Mouse (Mus musculus) right cerebral cortex, postnatal 36 days (tissue): ENCODE measurements around the gene Nbr1.
"Not testable (repeated sequence)": the region's sequence is repeated elsewhere in the genome, so short reads cannot be mapped to it uniquely, and the experiment has no call there.

Experiments
- DNase-seq, 2 experiments: peaks; one replicate each; pipeline ENCODE4 v3.0.0; 2022; ENCODE audit warnings: low spot score in 2 of 2, mixed read lengths in 1 of 2

Nbr1 gene

DNA sequence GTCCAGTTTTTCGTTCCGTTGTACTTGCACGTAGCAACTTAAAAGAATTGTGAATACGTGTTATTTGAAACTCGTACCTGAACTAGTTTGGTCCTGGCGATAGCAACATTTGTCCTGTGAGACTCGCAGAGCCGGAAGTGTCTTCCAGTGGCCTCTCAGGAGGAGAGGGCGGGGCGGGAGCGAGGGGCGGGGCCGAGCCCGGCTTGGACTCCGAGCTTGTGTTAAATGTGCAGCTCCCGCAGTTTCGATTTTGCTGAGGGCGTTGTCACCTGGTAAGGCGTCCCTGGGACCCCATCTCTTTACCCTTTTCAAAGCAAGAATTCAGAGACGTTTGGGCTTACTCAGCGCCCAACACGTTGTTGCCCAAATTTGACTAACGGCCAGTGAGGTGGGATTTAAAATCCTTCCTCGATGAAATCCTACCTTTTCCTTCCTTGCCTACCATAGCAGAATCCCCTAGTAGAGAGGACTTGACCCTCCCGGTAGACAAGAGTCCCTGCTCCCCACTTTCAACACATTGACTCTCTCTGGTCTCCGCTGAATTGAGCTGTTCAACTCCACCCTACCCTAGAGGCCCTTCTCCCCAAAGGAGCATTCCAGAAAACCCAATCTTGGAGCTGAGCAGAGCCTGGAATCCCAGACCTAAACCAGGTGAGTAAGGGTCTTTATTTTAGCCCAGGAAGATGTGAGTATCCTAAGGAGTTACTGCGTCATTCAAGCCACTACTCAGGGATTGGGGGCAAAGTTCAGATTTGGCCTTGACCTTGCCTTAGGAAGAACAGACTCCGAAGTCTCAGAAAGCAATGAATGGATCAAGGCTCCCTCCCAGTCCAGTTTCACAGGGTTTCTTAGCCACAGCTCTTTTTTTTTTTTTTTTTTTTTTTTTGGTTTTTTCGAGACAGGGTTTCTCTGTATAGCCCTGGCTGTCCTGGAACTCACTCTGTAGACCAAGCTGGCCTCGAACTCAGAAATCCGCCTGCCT lies 30.4 kb downstream of the Nbr1 start, which contains the start of gene Tmem106a:
Gene Tmem106a (plus strand): TSS at position 189 of the 982 bp plus-strand sequence.
- DNase-seq = no peak

DNA sequence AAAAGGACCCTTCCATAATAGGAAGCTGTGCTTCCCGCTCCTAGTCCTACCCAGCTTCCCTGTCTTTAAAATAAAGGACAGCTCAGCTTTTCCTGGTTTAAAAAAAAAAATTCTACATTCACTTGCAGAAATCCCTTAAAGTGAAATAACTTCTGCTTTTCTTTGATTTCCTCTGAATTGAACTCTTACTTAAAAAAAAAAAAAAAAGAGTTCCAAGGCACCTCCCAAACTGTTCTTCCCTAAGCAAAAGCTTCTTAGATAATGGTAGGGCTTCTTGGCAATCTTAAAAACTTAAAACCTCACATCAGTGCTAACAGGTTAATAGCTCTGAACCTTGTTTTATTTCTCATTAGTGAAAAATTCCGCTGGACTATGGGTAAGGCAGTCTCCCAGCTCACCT lies 31.3 kb downstream of the Nbr1 start:
- DNase-seq = no peak

DNA sequence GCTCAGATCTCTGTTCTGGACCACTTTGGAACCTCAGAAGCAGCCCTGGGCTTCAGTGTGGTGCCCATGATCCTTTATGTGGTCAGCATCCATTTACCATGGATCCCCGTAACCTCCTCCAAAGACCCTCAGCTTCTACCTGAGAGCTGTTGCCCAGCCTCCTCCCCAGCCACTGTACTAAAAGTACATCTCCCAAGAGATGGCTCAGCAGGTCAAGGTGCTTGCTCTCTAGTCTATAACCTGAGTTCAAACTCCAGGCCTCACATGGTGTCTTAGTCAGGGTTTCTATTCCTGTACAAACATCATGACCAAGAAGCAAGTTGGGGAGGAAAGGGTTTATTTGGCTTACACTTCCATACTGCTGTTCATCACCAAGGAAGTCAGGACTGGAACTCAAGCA lies 33.1 kb downstream of the Nbr1 start:
- DNase-seq = not testable (repeated sequence)

DNA sequence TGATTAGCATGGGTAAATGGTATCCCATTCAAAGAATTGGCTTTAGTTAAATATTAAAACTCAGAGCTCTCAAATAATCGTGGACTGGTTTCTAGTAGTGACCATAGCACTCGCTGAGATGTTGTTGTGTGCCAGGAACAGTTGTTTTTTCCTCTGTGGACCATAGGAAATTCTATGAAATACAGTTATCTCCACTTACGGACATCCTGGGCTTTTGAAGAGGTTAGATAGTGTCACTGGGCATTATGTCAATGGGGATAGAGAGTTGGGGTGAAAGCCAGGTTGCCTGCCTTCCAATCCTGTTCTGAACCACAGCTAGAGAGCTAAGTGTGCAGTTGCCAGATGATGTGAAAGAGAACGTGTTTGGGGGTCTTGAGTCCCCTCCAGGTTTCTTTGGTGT lies 33.9 kb downstream of the Nbr1 start:
- DNase-seq = no peak

DNA sequence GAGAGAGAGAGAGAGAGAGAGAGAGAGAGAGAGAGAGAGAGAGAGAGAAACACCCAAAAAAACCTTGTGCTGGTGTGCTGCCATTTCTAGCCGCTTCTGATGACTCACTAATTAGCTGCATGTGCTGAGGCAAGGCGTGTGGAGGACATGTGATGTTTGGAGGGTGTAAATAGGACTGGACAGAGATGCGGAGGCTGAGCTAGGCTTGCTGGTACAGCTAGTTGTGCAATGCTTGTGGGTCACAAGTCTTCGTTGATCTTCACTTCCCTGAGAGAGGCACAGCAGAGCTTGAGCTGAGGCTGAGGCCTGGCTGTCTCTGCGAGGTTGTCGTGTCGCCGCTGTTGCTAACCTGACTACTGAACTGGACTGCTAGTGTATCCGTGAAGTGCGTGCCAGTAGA lies 35.7 kb downstream of the Nbr1 start:
- peak; percentile 48 to 77 for DNase-seq

DNA sequence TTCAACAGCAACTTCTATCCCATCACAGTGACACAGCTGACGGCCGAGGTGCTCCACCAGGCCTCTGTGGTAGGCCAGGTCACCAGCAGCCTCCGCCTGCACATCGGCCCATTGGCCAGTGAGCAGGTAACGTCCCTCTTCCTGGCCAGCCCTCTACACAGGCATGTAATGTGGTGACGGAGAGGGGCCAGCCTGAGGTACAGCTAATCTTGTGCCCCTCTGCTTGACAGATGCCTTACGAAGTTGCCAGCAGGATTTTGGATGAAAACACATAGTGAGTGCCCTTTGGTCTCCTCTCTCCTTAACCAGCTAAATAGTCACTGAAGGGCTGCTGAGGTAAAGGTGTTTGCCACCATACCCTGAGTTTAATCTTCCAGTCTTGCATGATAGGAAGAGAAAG lies 36.9 kb downstream of the Nbr1 start:
- DNase-seq = no peak

DNA sequence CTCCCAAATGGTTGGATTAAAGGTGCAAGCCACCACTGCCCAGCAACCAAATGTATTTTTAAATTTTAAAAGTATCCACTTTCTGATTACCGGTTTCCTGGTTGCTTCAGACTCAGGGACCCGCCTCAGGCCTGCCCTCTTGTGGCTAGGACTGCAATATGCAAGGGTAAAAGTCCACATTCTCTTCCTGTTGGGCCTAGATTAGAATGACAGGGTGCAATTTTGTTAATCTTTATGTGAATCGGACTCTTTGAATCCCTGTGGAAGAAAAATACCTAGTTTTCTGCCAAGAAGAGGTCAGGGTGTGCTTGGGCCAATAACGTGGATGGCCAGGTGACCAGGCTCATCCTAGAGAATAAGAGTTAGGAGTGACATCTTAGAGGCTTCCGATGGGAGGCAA lies 37.5 kb downstream of the Nbr1 start:
- DNase-seq = peak in 1 of 2 experiments; percentile 20

DNA sequence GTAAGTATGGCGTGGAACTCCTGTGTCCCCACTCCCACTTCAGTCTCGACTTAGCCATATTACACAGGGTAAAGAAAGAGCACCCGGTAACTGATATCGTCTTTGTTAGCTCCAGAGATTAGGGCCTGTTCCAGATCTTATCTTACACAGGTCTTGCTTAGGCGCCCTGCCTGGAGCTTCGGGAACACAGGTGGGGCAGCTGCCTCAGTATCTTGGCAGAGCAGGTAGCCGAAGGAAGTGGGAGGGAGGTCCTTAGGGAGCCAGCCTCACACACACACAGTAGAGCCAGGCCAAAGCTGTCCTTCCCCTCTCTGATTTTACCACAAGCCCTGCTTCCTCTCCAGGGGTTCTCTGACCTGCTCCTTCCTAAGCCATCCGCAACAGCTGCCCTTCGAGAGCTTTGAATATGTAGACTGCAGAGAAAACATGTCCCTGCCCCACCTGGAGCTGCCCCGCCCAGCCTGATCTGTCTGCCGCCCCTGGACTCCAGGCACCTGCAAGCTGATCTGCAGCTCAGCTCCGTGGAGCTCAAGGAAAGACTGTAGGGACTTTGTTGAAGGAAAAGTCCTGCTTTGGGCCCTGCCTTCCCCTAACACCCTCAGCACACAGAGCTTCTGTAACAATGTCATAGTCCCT lies 38.2 kb downstream of the Nbr1 start:
- DNase-seq = no peak

DNA sequence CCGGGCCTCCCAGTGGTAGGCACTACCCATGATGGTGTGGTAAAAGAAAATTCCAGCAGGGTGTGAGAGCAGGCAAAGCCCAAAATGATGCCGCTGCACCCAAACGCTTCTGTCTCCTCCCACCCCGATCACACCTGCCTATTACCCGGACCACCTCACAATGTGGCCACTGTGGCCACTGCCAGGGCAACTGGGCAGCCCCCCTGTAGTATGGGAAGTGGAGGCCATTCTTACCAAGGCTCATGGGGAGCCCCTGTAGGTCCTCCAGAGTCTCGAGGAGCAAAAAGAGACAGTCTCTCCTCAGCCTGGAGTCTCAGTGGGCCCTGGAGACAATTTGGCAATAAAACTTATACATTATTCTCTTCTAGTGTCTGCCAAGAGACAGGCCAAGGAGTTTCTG lies 47.2 kb downstream of the Nbr1 start, which contains the start of gene Gm11634:
Gene Gm11634 (minus strand): TSS at position 101 of the 400 bp plus-strand sequence.
- no peak for DNase-seq

DNA sequence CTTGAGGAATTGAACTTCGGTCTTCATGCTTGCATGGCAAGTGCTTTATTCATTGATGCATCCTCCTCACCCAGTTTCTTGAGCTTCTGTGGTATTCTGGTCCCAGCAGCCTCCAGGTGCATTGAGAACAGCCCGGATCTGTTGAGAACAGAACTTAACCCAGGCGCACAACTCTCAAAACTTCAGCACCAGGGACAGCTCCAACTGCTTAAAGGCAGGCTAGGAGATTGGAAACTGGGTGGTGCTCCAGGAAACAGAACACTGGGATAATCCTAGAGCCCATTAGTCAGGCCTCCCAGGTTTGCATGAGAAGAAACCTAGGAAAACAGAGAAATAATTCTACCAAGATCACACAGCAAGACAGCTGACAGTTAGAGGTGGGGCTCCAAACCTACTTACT lies 50.5 kb downstream of the Nbr1 start:
- no peak for DNase-seq

DNA sequence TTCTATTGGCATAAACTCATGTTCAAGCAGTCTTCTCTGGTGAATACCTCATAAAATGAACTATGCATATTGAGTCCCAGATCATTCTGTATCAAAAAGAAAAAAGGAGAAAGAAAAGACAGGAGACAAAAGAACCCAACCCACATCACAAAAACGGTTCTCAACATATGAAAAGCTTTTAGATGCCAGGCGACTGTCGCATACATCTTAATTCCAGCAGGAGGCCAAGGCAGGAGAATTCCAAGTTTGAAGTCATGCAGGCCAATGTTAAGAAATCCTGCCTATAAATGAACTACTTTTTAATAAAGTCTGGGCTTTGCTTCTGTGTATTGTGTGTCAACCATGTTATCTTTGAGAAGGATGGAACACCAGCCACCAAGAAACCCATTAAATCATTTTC lies 52.2 kb downstream of the Nbr1 start:
- no peak for DNase-seq

DNA sequence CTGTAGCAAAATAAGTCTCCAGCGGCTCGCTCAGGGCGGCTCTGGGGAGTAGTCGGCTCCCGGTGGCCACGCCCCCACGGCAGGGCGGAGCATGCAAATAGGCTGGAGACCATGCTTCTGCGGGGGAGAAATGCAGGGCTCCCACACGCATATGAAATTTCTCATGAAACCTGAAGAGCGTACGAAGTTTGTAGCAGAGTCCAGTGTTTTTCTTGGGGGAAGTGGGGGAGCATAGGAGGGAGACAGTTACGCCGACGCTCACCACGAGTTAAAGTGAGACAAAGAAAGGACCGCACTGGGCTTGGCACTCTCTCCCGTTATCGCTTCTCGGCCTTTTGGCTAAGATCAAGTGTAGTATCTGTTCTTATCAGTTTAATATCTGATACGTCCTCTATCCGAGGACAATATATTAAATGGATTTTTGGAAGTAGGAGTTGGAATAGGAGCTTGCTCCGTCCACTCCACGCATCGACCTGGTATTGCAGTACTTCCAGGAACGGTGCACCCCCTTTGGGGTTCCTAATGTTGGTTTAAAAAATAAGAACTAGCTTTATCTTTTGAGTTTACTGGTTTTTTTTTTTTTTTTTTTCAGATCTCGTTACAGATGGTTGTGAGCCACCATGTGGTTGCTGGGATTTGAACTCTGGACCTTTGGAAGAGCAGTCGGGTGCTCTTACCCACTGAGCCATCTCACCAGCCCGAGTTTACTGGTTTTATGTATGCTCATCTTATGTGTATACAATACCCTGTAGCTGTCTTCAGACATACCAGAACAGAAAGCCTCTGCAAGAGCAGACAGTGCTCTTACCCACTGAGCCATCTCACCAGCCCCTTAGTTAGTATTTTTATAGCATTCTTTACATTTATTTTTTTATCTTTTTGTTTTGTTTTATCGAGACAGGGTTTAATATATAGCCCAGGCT lies 52.8 kb downstream of the Nbr1 start:
- DNase-seq = peak in 1 of 2 experiments; percentile 13

DNA sequence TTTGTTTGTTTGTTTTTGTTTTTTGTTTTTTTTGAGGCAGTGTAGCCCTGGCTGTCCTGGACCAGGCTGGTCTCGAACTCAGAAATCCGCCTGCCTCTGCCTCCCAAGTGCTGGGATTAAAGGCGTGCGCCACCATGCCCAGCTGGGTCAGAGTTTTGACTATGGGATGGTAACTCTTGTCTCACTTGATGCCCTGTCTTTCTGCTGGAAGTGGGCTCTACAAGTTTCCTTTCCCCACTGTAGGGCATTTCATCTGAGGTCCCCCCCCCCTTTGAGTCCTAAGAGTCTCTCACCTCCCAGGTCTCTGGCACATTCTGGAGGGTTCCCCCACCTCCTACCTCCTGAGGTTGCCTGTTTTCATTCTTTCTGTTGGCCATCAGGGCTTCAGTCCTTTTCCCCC lies 55.2 kb downstream of the Nbr1 start:
- DNase-seq = not testable (repeated sequence)

DNA sequence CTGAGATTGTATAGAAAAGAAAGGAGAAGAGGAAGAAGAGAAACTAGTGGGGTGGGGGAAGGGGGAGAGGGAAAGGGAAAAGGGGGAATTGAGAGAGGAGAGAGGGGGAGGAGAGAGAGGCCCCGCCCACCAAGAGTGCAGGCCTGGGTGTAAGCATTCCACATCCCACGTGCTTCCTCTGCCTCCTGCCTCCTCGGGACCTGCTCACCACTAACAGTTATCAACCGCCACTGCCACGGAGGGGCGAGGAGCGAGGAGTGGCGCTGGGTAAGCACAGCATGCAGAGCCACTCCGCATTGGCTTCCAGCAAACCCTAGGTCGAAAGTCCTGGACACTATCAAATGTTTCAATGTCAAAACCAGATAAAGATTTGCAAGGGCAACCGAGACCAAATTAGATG lies 58.5 kb downstream of the Nbr1 start:
- no peak for DNase-seq

DNA sequence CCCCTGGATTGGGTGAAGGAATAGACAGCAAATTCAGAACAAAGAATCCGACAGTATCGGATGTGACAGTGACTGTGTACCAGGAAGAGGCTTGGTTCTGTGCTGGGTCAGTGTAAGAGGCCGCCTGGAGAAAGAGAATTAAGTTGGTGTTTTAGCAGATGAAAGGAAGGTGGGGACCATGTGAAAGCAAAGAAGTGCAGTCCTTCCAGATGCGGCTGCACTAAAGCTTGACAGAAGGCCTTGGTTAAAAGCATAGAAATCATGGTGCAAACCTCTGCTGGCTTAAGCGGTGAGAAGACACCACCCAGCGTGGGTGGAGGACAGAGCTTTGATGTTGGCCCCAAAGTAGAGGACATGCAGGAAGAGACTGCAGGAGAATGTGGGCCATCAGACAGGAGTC lies 61.6 kb downstream of the Nbr1 start:
- no peak for DNase-seq

DNA sequence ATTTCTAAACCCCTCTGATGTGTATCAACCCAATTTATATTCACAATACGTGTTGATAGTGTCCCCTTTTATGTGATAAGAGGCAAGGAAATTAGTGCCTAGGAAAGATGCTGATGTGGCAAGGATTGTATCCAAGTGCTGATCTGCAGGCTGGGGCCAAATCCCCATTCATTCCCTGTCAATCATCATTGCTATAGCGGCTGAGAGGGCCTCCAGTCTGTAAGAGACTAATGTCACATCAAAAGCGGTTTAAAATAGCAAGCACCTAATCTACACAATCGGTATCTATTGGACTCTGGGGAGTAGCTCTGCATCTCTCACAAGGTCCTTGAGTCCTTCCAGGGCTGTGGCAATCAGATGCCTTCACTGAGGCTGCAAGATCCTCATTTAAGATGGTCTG lies 62.2 kb downstream of the Nbr1 start:
- DNase-seq = no peak

DNA sequence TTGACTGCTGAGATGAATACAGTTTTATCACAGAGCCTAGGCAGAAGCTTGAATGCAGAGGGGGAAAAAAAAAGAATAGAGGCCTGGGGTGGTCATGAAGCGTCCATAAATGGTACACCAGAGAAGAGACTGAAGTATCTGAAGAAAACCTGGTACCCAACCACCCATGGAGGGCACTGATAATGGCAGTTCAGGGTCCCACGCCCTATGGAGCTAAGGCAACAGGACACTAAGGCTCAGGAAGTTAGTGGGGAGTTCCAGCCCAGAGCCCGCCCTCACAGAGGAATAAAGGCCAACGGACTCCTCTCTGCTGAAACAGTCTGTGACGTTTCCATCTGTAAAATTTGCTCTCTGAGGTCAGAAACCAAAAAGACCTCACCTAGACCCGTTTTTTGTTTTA lies 63.4 kb downstream of the Nbr1 start:
- DNase-seq = no peak

DNA sequence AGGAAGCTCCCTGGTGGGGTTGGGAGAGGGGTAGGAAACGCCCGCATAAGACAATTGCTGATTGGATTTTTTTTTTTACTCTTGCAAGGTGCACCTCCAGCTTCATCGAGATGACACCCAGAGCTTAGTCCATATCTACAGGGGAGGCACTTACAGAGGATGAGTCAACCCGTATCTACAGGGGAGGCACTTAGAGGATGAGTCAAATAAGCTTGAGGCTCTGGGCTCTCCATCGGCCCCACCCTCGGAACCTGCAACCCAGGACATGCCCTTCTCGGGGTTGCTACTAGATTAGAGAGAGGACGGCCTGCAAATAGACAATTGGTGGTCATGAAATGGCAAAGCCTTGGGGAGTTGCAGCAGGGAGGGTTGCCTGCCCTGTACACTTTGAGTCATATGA lies 64.2 kb downstream of the Nbr1 start:
- DNase-seq = no peak

DNA sequence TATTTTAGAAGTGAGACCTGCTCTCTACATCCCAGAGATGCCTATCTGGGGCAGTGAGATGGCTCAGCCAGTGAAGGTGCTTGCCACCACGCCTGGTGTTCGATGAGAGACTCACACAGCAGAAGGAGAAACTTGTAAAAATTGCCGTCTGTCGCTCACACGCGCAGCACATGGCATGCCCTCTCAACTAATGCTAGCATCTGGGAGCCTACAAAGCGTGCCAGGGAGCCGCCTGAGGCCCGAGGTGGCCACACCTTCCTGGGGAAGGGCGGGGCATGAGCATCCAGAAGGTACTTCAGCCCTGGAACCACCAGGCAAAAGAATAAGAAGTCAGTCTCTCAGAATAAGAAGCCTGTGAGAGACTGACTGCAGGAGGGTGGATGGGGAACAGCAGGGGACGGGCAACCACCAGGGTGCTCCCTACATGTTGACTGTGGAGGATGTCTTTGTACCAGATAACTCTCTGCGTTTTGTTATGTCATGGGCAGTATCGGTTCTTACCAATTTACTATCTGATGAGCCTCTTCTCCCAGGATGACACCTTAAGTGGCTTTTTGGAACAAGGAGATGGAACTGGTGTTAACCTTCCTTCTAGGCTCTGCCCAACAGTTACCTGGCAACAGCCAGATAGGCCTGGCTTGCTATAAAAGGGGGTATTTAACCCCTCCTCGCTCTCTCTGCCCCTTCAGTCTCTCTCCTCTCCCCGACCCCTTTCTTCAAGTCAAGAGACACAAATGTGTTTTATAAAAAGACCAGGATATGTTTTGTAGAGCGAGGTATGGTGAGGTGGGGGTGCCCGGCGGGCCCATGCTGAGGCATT lies 65.2 kb downstream of the Nbr1 start:
- DNase-seq = no peak

DNA sequence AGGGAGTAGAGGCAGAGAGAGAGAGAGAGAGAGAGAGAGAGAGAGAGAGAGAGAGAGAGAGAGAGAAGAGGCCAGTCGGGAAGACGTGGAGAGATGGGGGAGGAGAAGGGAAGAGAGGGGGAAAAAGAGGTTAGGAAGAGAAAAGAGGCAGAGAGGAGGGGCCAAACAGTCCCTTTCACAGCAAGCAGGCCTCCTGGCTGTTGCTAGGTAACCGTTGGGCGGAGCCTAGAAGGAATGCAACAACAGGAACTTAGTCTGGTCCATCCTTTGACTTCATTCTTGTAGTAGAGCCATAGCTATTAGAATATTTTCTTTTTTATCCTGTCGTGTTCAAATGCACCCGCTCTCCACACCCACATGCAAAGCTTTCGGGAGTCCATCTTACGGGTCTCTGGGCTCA lies 65.9 kb downstream of the Nbr1 start:
- DNase-seq = no peak

DNA sequence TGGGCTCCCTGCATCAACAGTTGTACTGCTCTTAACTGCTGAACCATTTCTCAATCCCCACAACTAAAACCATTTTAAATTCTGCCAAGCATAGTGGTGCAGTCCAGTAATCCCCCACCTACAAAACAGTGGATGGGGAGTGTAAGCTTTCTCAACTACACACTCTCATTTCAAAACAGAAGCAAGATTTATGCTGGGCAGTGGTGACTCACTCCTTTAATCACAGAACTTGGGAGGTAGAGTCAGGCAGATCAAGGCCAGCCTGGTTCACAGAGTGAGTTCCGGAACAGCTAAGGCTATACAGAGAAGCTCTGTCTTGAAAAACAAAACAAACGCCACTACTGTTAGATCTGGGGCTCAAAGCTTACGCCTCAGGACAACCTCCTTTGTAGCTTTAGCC lies 66.6 kb downstream of the Nbr1 start:
- no peak for DNase-seq
